Mouse (Mus musculus) CH12.LX (cell line): ENCODE measurements at regions not wholly inside any gene's neighbourhood (a gene's known extent, or its start where the extent isn't known, plus 50 kb on each side); places are given as distances from the start of the nearest gene placed in this dataset.

Source experiments
- DNase-seq: peaks from one replicate; pipeline ENCODE4 v3.0.0-alpha.2; 2013; ENCODE audit errors: extremely low read depth
- H3K27ac ChIP-seq: 2 replicates; pipeline ENCODE4 v1.5.1; 2012; ENCODE audit warnings: low read depth, mild to moderate bottlenecking, control low read depth, moderate library complexity; ENCODE audit not compliant: insufficient read depth
- H3K27me3 ChIP-seq: replicated peaks from 2 replicates; pipeline ENCODE3; 2012; ENCODE audit warnings: inconsistent platforms
- H3K36me3 ChIP-seq, 2 experiments: replicated peaks in 1 of 2; 2 replicates each; pipeline versions ENCODE3 to v1.6.1; 2012; ENCODE audit warnings: inconsistent platforms in 1 of 2, low read length in 1 of 2, mild to moderate bottlenecking in 1 of 2, mixed read lengths in 1 of 2, moderate library complexity in 1 of 2; ENCODE audit not compliant: control insufficient read depth in 1 of 2, insufficient read depth in 1 of 2
- H3K4me1 ChIP-seq, 2 experiments: 2 replicates each; pipeline ENCODE4 v1.6.1; 2012; ENCODE audit warnings: inconsistent platforms in 1 of 2, moderate library complexity in 1 of 2; ENCODE audit not compliant: insufficient read depth in 2 of 2, control insufficient read depth in 1 of 2
- H3K4me2 ChIP-seq: 2 replicates; pipeline ENCODE4 v1.6.1; 2012; ENCODE audit warnings: low read depth, mild to moderate bottlenecking, control low read depth; ENCODE audit not compliant: poor library complexity, insufficient read depth, severe bottlenecking
- H3K4me3 ChIP-seq, 3 experiments: fragments of 150-350 bp in 1 of 3; sonication (generic) in 1 of 3; replicated peaks in 1 of 3; 2 replicates each; pipeline versions ENCODE3 to v1.5.1; 2011 to 2012; ENCODE audit warnings: low read depth in 2 of 3, low read length in 2 of 3, mild to moderate bottlenecking in 2 of 3, moderate library complexity in 2 of 3, control low read depth in 1 of 3, improper control_type of control experiment in 1 of 3, inconsistent platforms in 1 of 3, mixed read lengths in 1 of 3; ENCODE audit not compliant: poor library complexity in 1 of 3
- H3K79me2 ChIP-seq: replicated peaks from 2 replicates; pipeline ENCODE4 v1.6.1; 2012; ENCODE audit warnings: mild to moderate bottlenecking, moderate library complexity; ENCODE audit not compliant: control insufficient read depth, poor library complexity, insufficient read depth, severe bottlenecking; ENCODE audit errors: extremely low read depth
- H3K9ac ChIP-seq: 2 replicates; pipeline ENCODE4 v1.6.1; 2012; ENCODE audit warnings: low read depth, mild to moderate bottlenecking, control low read depth, moderate library complexity; ENCODE audit not compliant: insufficient read depth
- H3K9me3 ChIP-seq: replicated peaks from 2 replicates; pipeline ENCODE3; 2012; ENCODE audit warnings: low read length, inconsistent platforms, mixed read lengths
- BHLHE40 ChIP-seq: IDR thresholded peaks from 2 replicates; pipeline ENCODE4 v1.6.1; 2011; ENCODE audit warnings: mild to moderate bottlenecking, low read depth, low read length, improper control_type of control experiment
- CHD1 ChIP-seq: IDR thresholded peaks from 2 replicates; pipeline ENCODE4 v1.6.1; 2012; ENCODE audit warnings: low read depth, low read length, improper control_type of control experiment, inconsistent platforms
- CHD2 ChIP-seq: IDR thresholded peaks from 2 replicates; pipeline ENCODE4 v1.6.1; 2011; ENCODE audit warnings: low read length, improper control_type of control experiment
- ELF1 ChIP-seq: IDR thresholded peaks from 2 replicates; pipeline ENCODE4 v1.6.1; 2014; ENCODE audit warnings: low read depth, mild to moderate bottlenecking, inconsistent platforms, low read length, improper control_type of control experiment
- GABPA ChIP-seq: IDR thresholded peaks from 2 replicates; pipeline ENCODE4 v1.6.1; 2012; ENCODE audit warnings: low read depth, low read length, improper control_type of control experiment, inconsistent platforms; ENCODE audit not compliant: insufficient replicate concordance
- IRF4 ChIP-seq: IDR thresholded peaks from 2 replicates; pipeline ENCODE4 v1.6.1; 2014; ENCODE audit warnings: low read depth, mild to moderate bottlenecking, inconsistent platforms, low read length, improper control_type of control experiment
- KAT2A ChIP-seq: IDR thresholded peaks from 2 replicates; pipeline ENCODE4 v1.6.1; 2012; ENCODE audit warnings: low read length, improper control_type of control experiment, inconsistent platforms; ENCODE audit not compliant: insufficient replicate concordance
- MAZ ChIP-seq: IDR thresholded peaks from 2 replicates; pipeline ENCODE4 v1.6.1; 2012; ENCODE audit warnings: low read depth, mild to moderate bottlenecking, inconsistent platforms, low read length, improper control_type of control experiment, moderate library complexity
- MEF2A ChIP-seq: IDR thresholded peaks from 2 replicates; pipeline ENCODE4 v1.6.1; 2014; ENCODE audit warnings: low read depth, mild to moderate bottlenecking, inconsistent platforms, low read length, improper control_type of control experiment, borderline replicate concordance
- MXI1 ChIP-seq: IDR thresholded peaks from 2 replicates; pipeline ENCODE4 v1.6.1; 2011; ENCODE audit warnings: mild to moderate bottlenecking, low read depth, low read length, improper control_type of control experiment
- MYC ChIP-seq: IDR thresholded peaks from 2 replicates; pipeline ENCODE4 v1.6.1; 2011; ENCODE audit warnings: low read depth, mild to moderate bottlenecking, improper control_type of control experiment, low read length
- NRF1 ChIP-seq: IDR thresholded peaks from 2 replicates; pipeline ENCODE4 v1.6.1; 2014; ENCODE audit warnings: low read depth, mild to moderate bottlenecking, inconsistent platforms, low read length, improper control_type of control experiment, moderate library complexity
- POLR2A ChIP-seq: IDR thresholded peaks from 2 replicates; pipeline ENCODE4 v1.6.1; 2011; ENCODE audit warnings: low read depth, mild to moderate bottlenecking, improper control_type of control experiment, low read length
- POLR2AphosphoS2 ChIP-seq: IDR thresholded peaks from 2 replicates; pipeline ENCODE4 v1.6.1; 2011; ENCODE audit warnings: low read depth, low read length, improper control_type of control experiment
- RAD21 ChIP-seq: IDR thresholded peaks from 2 replicates; pipeline ENCODE4 v1.6.1; 2011; ENCODE audit warnings: low read depth, mild to moderate bottlenecking, low read length, improper control_type of control experiment, moderate library complexity
- RCOR1 ChIP-seq: conservative IDR thresholded peaks from 2 replicates; pipeline ENCODE4 v1.6.1; 2012; ENCODE audit warnings: low read depth, mild to moderate bottlenecking, inconsistent platforms, low read length, improper control_type of control experiment
- SIN3A ChIP-seq: IDR thresholded peaks from 2 replicates; pipeline ENCODE4 v1.6.1; 2012; ENCODE audit warnings: low read length, improper control_type of control experiment, inconsistent platforms
- SMC3 ChIP-seq: IDR thresholded peaks from 2 replicates; pipeline ENCODE4 v1.6.1; 2011; ENCODE audit warnings: low read depth, low read length, improper control_type of control experiment
- UBTF ChIP-seq: IDR thresholded peaks from 2 replicates; pipeline ENCODE4 v1.6.1; 2012; ENCODE audit warnings: low read depth, mild to moderate bottlenecking, inconsistent platforms, low read length, improper control_type of control experiment, moderate library complexity
- ZC3H11A ChIP-seq: IDR thresholded peaks from 2 replicates; pipeline ENCODE4 v1.6.1; 2012; ENCODE audit warnings: low read depth, mild to moderate bottlenecking, inconsistent platforms, low read length, improper control_type of control experiment
- ZMIZ1 ChIP-seq: IDR thresholded peaks from 2 replicates; pipeline ENCODE4 v1.6.1; 2012; ENCODE audit warnings: low read depth, mild to moderate bottlenecking, inconsistent platforms, low read length, improper control_type of control experiment
- ZNF384 ChIP-seq: IDR thresholded peaks from 2 replicates; pipeline ENCODE4 v1.6.1; 2012; ENCODE audit warnings: low read depth, low read length, improper control_type of control experiment, inconsistent platforms
- dilution Hi-C: fragments of 300-500 bp; cut with MboI; formaldehyde crosslinking; loops from 2 replicates; pipeline ENCODE4 v1.14.3; 2020; ENCODE audit warnings: low sequenced_read_pairs; ENCODE audit not compliant: extremely low pct_unique_long_range_greater_than_20kb, extremely low pct_ligation_motif_present
- in situ Hi-C: fragments of 300-500 bp; cut with MboI; formaldehyde crosslinking; loops from 3 replicates; pipeline ENCODE4 v1.14.3; 2019; ENCODE audit warnings: low sequenced_read_pairs, low pct_ligation_motif_present, low pct_unique_long_range_greater_than_20kb, mixed read lengths

- dilution Hi-C loops = no loop called here
- in situ Hi-C loops = no loop called here
- Histone ChIP-seq H3K4me1 (no peaks in the 10 kb centered on the region), H3K4me2 (no peak overlapping the region), H3K9me3 (peaks cover 17% of the 10 kb centered on the region), H3K79me2 (no peaks in the 10 kb centered on the region), H3K4me3 (no peak overlapping the region), H3K36me3 (no peaks in the 10 kb centered on the region), H3K9ac (no peak overlapping the region), H3K27ac (no peak overlapping the region), H3K27me3 (no peaks in the 10 kb centered on the region)
- TF ChIP-seq POLR2AphosphoS2 = no peak
- no peak for TF ChIP-seq ZC3H11A
- TF ChIP-seq MYC = no peak
- no peak for TF ChIP-seq SMC3
- no peak for TF ChIP-seq ZNF384
- no peak for TF ChIP-seq SIN3A
- TF ChIP-seq MAZ = no peak
- TF ChIP-seq BHLHE40 = no peak
- no peak for TF ChIP-seq GABPA
- no peak for TF ChIP-seq POLR2A
- no peak for TF ChIP-seq CHD2
- DNase-seq = no peak
Measured at GRCm38 (mm10) chr8:100500342-100500712, 1084.1 kb upstream of the Cdh8 start.

- in situ Hi-C loops = no loop called here
- H3K79me2 ChIP-seq = no peaks in the 10 kb centered on the region
- H3K9ac ChIP-seq = no peak overlapping the region
- no peak overlapping the region for H3K4me2 ChIP-seq
- DNase-seq = no peak
- dilution Hi-C loops = no loop called here
- H3K27me3 ChIP-seq = no peaks in the 10 kb centered on the region
- H3K4me1 ChIP-seq = no peaks in the 10 kb centered on the region
- H3K4me3 ChIP-seq = no peak overlapping the region
- peaks cover 19% of the 10 kb centered on the region for H3K9me3 ChIP-seq
- TF ChIP-seq CHD1 = no peak
- no peak for TF ChIP-seq NRF1
- TF ChIP-seq POLR2A = no peak
- no peak for TF ChIP-seq MXI1
- no peak for TF ChIP-seq KAT2A
- TF ChIP-seq ELF1 = no peak
- no peak for TF ChIP-seq SMC3
- TF ChIP-seq BHLHE40 = no peak
- no peak for TF ChIP-seq IRF4
- TF ChIP-seq POLR2AphosphoS2 = no peak
- TF ChIP-seq MEF2A = no peak
- TF ChIP-seq GABPA = no peak
- no peak for TF ChIP-seq RCOR1
- TF ChIP-seq UBTF = no peak
- TF ChIP-seq RAD21 = no peak
- no peak for TF ChIP-seq MYC
- TF ChIP-seq ZMIZ1 = no peak
- no peaks in the 10 kb centered on the region for H3K36me3 ChIP-seq
- H3K27ac ChIP-seq = no peak overlapping the region
Measured at GRCm38 (mm10) chr8:100499614-100500341, 1083.5 kb upstream of the Cdh8 start.
